7 mouse cellular contexts compared by ENCODE assay signal in genomic region chr10:7391561-7391934, GRCm38 (mm10).
DNase-seq lines count a peak whose midpoint lies in the region; ATAC-seq lines count a peak whose summit lies in the region.

No protein-coding gene starts in this region.

- no peaks in the 10 kb centered on the region for H3K36me3 ChIP-seq in megakaryocyte, embryonic 14.5 days (replicated peaks; ENCODE audit: low read length)
- H3K36me3 ChIP-seq in embryonic facial prominence, embryonic 14.5 days (ENCODE audit: control insufficient read depth, insufficient read depth, low read length), result no peaks in the 10 kb centered on the region
- H3K36me3 ChIP-seq in hindbrain, embryonic 16.5 days (ENCODE audit: control insufficient read depth, insufficient read depth, low read length), result no peaks in the 10 kb centered on the region
- no peaks in the 10 kb centered on the region for H3K36me3 ChIP-seq in midbrain, embryonic 10.5 days

- H3K9me3 ChIP-seq in megakaryocyte, embryonic 14.5 days, result peaks cover 7% of the 10 kb centered on the region; the same call in 1 of the 2 replicates
- H3K9me3 ChIP-seq in embryonic facial prominence, embryonic 14.5 days (ENCODE audit: control insufficient read depth, low read length), result no peaks in the 10 kb centered on the region
- H3K9me3 ChIP-seq in hindbrain, embryonic 16.5 days (ENCODE audit: control insufficient read depth, low read length), result no peaks in the 10 kb centered on the region
- peaks cover 13% of the 10 kb centered on the region; the same call in 1 of the 2 replicates for H3K9me3 ChIP-seq in midbrain, embryonic 10.5 days (replicated peaks)

- peak overlapping the region; percentile 92 for H3K4me3 ChIP-seq in megakaryocyte, embryonic 14.5 days (replicated peaks)
- peak overlapping the region; percentile 62 for H3K4me3 ChIP-seq in embryonic facial prominence, embryonic 14.5 days (ENCODE audit: low read depth, low read length)
- peak overlapping the region; percentile 64 for H3K4me3 ChIP-seq in hindbrain, embryonic 16.5 days (ENCODE audit: low read length)
- peak overlapping the region; percentile 68 for H3K4me3 ChIP-seq in midbrain, embryonic 10.5 days

- ATAC-seq in megakaryocyte, adult 5-6 weeks (ENCODE audit: poor library complexity, severe bottlenecking), result no peak
- ATAC-seq in embryonic facial prominence, embryonic 14.5 days (ENCODE audit: low read depth), result peak; percentile 37; the same call in 1 of the 2 replicates
- ATAC-seq in hindbrain, embryonic 16.5 days, result peak; percentile 44

- no peak for DNase-seq in embryonic facial prominence, embryonic 14.5 days (ENCODE audit: low spot score)
- peak; percentile 53 for DNase-seq in midbrain, embryonic 10.5 days (ENCODE audit: low spot score)
- no peak for DNase-seq in right cerebral cortex, postnatal 10 days (ENCODE audit: low spot score in 2 of 2)
- no peak for DNase-seq in cerebellum, adult 9-11 months

- peak overlapping the region; percentile 52 for H3K9ac ChIP-seq in embryonic facial prominence, embryonic 14.5 days (ENCODE audit: low read depth, low read length)
- H3K9ac ChIP-seq in hindbrain, embryonic 16.5 days (ENCODE audit: low read depth, low read length), result peak overlapping the region; percentile 22; the same call in 1 of the 2 replicates

- WGBS in embryonic facial prominence, embryonic 14.5 days, result 0% methylated on average over 13 of the region's 20 CpGs
- WGBS in hindbrain, embryonic 16.5 days, result 2% methylated on average over 19 of the region's 20 CpGs
- WGBS in midbrain, embryonic 10.5 days, result under 1% methylated on average over 20 of the region's 20 CpGs

- peak overlapping the region; percentile 99 for H3K4me2 ChIP-seq in embryonic facial prominence, embryonic 14.5 days (ENCODE audit: low read depth, low read length)
- peak overlapping the region; percentile 99 for H3K4me2 ChIP-seq in hindbrain, embryonic 16.5 days (ENCODE audit: low read length)

- peaks cover 38% of the 10 kb centered on the region for H3K27me3 ChIP-seq in megakaryocyte, embryonic 14.5 days (replicated peaks)
- peaks cover 37% of the 10 kb centered on the region for H3K27me3 ChIP-seq in embryonic facial prominence, embryonic 14.5 days (replicated peaks; ENCODE audit: control insufficient read depth, insufficient read depth, low read length)
- H3K27me3 ChIP-seq in hindbrain, embryonic 16.5 days (replicated peaks; ENCODE audit: control insufficient read depth, insufficient read depth, low read length), result peaks cover 21% of the 10 kb centered on the region
- peaks cover 54% of the 10 kb centered on the region for H3K27me3 ChIP-seq in midbrain, embryonic 10.5 days (ENCODE audit: low read depth, poor library complexity, severe bottlenecking)

- H3K27ac ChIP-seq in embryonic facial prominence, embryonic 14.5 days (replicated peaks; ENCODE audit: low read depth, low read length), result no peak overlapping the region
- H3K27ac ChIP-seq in hindbrain, embryonic 16.5 days (ENCODE audit: low read depth, low read length), result no peak overlapping the region
- H3K27ac ChIP-seq in midbrain, embryonic 10.5 days (replicated peaks), result no peak overlapping the region

- peaks cover 21% of the 10 kb centered on the region for H3K4me1 ChIP-seq in megakaryocyte, embryonic 14.5 days
- H3K4me1 ChIP-seq in embryonic facial prominence, embryonic 14.5 days (ENCODE audit: control insufficient read depth, insufficient read depth, low read length), result peaks cover 4% of the 10 kb centered on the region; the same call in 1 of the 2 replicates
- H3K4me1 ChIP-seq in hindbrain, embryonic 16.5 days (ENCODE audit: control insufficient read depth, insufficient read depth, low read depth, low read length), result peaks cover 20% of the 10 kb centered on the region
- H3K4me1 ChIP-seq in midbrain, embryonic 10.5 days, result peaks cover 28% of the 10 kb centered on the region
